Mouse (Mus musculus): ENCODE measurements around the gene Golga1. TPM values are rescaled to one million over a fixed set of nuclear protein-coding genes. Genes with fewer than 3 reads are reported as not detected.
"Not testable (repeated sequence)": the region's sequence is repeated elsewhere in the genome, so short reads cannot be mapped to it uniquely, and the experiment has no call there.

The Golga1 gene
- polyA plus RNA-seq (2016; fragmentation: Nextera tagmentation; extraction: Ambion mirVana): 28.8 and 29.6 TPM in 2 replicates

DNA sequence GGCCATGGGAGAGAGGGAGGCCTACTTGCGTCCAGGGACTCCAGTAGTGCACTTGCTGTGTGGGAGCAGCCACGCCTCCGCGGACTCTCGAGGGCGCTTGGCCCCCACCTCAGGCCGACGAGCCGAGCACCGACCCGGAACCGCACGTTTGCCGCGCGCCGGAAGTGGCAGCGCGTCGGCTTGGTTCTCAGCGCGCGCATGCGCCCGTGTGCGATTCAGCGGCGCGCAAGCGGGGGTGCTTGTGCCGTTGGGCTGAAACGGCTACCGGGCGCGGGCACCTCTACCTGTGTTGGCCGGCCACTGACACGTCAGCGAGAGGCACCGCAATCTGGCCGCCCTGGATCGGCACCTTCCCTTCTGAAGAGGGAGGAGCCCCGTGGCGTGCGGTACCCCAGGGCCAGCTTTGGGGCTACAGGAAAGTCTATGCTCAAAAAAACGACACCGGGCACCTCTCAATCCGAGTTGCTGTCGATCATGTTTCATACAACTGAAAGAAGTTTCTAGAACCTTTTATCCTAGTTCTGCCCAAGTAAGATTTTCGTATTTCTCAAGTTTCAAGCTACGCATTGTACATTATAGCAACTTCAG lies at the start of gene Golga1:
TSS of gene Golga1 (minus strand) at position 142 of the 588 bp plus-strand sequence.
- Histone ChIP-seq H3K27ac (peak within 1 kb of the TSS; percentile 95), H3K4me3 (replicated peaks) (peak within 1 kb of the TSS; percentile 84), H3K4me2 (peak within 1 kb of the TSS; percentile 66), H3K36me3 (peaks cover 27% of the 10 kb centered on the region), H3K27me3 (no peaks in the 10 kb centered on the region), H3K9ac (replicated peaks) (peak within 1 kb of the TSS; percentile 89), H3K9me3 (no peaks in the 10 kb centered on the region), H3K4me1 (replicated peaks) (peaks cover 8% of the 10 kb centered on the region)
- under 1% methylated on average over 50 of the region's 50 CpGs for WGBS
- ATAC-seq (ENCODE audit: insufficient number of reproducible peaks, insufficient read depth, low FRiP score, low TSS enrichment, low read depth): peak; percentile 98

DNA sequence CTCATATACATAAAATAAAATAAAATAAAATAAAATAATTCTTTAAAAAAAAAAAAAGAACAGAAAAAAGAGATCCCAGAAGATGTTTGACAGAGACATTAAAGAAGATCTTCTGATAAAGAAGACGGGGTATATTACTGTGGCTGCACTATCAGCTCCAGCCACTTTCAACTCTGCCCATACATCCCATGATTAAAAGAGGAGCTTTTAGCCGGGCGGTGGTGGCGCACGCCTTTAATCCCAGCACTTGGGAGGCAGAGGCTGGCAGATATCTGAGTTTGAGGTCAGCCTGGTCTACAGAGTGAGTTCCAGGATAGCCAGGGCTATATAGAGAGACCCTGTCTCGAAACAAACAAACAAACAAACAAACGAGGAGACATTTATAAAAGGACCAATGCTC lies 48.8 kb upstream of the Golga1 start:
- H3K36me3 ChIP-seq: peaks cover 67% of the 10 kb centered on the region
- no peaks in the 10 kb centered on the region for H3K27me3 ChIP-seq
- no peak for ATAC-seq (ENCODE audit: insufficient number of reproducible peaks, insufficient read depth, low FRiP score, low TSS enrichment, low read depth)
- H3K4me1 ChIP-seq (replicated peaks): no peaks in the 10 kb centered on the region
- no peak overlapping the region for H3K27ac ChIP-seq
- no peak overlapping the region for H3K9ac ChIP-seq (replicated peaks)
- WGBS: 92% methylated on average over 7 of the region's 7 CpGs
- no peak overlapping the region for H3K4me3 ChIP-seq (replicated peaks)
- no peak overlapping the region for H3K4me2 ChIP-seq
- no peaks in the 10 kb centered on the region for H3K9me3 ChIP-seq

DNA sequence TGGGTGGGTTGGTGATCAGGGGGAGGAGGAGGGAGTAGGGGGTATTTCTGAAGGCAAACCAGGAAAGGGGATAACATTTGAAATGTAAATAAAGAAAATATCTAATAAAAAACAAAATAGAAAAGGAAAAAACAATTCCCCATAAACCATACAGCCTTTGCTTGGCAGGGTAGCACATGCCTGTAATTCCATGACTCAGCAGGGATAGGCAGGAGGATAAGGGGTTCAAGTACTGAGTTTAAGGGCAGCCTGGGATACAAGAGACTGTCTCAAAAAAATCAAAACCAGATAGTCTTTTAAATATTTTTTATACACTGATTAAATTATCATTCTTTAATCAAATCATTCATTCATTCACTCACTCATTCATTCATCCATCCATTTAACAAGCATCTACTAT lies 45.2 kb upstream of the Golga1 start:
- Histone ChIP-seq H3K4me3 (replicated peaks) (no peak overlapping the region), H3K4me1 (replicated peaks) (no peaks in the 10 kb centered on the region), H3K27me3 (no peaks in the 10 kb centered on the region), H3K9ac (replicated peaks) (no peak overlapping the region), H3K36me3 (peaks cover 55% of the 10 kb centered on the region), H3K9me3 (no peaks in the 10 kb centered on the region), H3K27ac (no peak overlapping the region), H3K4me2 (no peak overlapping the region)
- no peak for ATAC-seq (ENCODE audit: insufficient number of reproducible peaks, insufficient read depth, low FRiP score, low TSS enrichment, low read depth)

DNA sequence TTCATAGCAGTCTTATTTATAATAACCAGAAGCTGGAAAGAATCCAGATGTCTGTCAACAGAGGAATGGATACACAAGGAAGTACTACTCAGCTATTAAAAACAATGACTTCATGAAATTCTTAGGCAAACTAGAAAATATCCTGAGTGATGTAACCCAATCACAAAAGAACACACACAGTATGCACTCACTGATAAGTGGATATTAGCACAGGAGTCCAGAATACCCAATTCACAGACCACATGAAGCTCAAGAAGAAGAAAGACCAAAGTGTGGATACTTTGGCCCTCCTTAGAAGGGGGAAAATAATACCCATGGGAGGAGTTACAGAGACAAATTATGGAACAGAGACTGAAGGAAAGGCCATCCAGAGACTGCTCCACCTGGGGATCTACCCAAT lies 44.4 kb upstream of the Golga1 start:
- not testable (repeated sequence) for H3K27me3 ChIP-seq; ATAC-seq (ENCODE audit: insufficient number of reproducible peaks, insufficient read depth, low FRiP score, low TSS enrichment, low read depth); H3K4me2 ChIP-seq; H3K9me3 ChIP-seq; H3K4me1 ChIP-seq (replicated peaks); H3K27ac ChIP-seq; H3K9ac ChIP-seq (replicated peaks); H3K4me3 ChIP-seq (replicated peaks)
- H3K36me3 ChIP-seq: peaks cover 57% of the 10 kb centered on the region

DNA sequence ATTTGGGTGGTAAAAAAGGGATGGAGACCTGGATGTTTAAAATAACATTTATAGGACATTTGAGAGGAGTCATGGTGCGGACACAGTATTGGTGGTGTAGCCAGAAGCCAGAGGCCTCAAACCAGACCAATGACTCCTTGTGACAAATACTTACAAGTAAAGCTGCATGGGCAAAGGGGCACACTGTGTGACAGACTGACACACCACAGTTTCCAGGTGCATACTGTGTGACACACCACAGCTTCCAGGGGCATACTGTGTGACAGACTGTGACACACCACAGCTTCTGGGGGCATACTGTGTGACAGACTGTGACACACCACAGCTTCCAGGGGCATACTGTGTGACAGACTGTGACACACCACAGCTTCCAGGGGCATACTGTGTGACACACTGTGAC lies 34.6 kb upstream of the Golga1 start:
- not testable (repeated sequence) for ATAC-seq (ENCODE audit: insufficient number of reproducible peaks, insufficient read depth, low FRiP score, low TSS enrichment, low read depth); H3K9me3 ChIP-seq; H3K4me2 ChIP-seq; H3K4me1 ChIP-seq (replicated peaks); H3K27me3 ChIP-seq; H3K9ac ChIP-seq (replicated peaks); H3K27ac ChIP-seq; H3K4me3 ChIP-seq (replicated peaks)
- 94% methylated on average over 1 of the region's 1 CpGs for WGBS
- peaks cover 67% of the 10 kb centered on the region for H3K36me3 ChIP-seq

DNA sequence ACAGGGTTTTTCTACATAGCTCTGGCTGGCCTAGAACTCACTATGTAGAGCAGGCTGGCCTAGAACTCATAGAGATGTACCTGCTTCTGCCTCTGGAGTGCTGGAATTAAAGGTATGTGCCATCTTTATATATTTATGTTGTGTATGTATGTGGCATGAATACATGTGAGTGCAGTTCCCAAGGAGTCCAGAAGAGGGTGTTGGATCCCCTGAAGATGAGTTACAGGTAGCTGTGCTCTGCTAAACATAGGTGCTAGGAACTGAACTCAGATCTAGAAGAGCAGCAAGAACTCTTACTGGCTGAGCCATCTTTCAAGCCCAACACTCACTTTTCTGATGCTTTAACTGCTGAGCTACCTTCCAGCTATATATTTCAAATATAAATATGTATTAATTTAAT lies 32.7 kb upstream of the Golga1 start:
- H3K9me3 ChIP-seq: no peaks in the 10 kb centered on the region
- no peaks in the 10 kb centered on the region for H3K4me1 ChIP-seq (replicated peaks)
- no peak for ATAC-seq (ENCODE audit: insufficient number of reproducible peaks, insufficient read depth, low FRiP score, low TSS enrichment, low read depth)
- H3K4me3 ChIP-seq (replicated peaks): no peak overlapping the region
- no peak overlapping the region for H3K27ac ChIP-seq
- no peaks in the 10 kb centered on the region for H3K27me3 ChIP-seq
- no peak overlapping the region for H3K4me2 ChIP-seq
- H3K9ac ChIP-seq (replicated peaks): no peak overlapping the region
- H3K36me3 ChIP-seq: peaks cover 62% of the 10 kb centered on the region

DNA sequence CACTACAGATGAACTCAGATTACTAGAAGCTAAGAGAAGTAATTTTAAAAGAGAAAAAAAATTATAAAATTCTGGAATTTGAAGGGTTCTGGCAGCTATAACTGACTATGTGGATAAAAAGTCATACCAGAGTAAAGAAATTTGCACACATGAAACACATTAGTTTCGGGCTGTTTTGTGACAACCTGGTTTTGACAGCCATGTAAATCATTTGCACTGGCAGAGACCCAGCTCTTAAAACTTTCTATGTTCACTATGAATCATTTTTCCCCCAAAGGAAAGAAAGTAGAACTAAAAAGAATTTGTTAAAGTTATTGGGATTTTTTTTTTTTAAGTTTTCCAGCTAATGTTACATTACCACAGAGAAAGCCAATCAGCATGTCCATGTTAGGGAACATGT lies 26.6 kb upstream of the Golga1 start:
- no peak for ATAC-seq (ENCODE audit: insufficient number of reproducible peaks, insufficient read depth, low FRiP score, low TSS enrichment, low read depth)
- Histone ChIP-seq H3K27ac (no peak overlapping the region), H3K4me2 (no peak overlapping the region), H3K9ac (replicated peaks) (no peak overlapping the region), H3K9me3 (no peaks in the 10 kb centered on the region), H3K36me3 (peaks cover 70% of the 10 kb centered on the region), H3K27me3 (no peaks in the 10 kb centered on the region), H3K4me3 (replicated peaks) (no peak overlapping the region), H3K4me1 (replicated peaks) (no peaks in the 10 kb centered on the region)
- WGBS: 73% methylated on average over 1 of the region's 1 CpGs

DNA sequence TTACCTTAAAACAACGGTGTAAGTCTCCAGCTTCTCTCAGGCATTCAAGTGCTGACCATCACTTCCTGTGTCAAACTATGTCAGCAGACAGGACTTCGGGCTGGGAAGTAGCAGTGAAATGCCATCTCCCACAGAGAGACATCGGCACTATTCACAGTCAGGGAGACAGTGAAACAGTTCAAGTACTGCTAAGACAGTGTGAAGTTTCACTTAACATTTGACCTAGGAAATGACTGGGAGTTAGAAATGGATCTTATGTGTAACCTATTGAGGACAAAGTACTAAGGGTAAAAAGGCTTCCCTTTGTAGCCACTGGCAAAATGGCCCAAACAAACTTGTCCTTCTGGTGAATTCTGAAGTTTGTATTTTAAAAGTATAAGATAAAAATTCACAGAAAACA lies 17.4 kb upstream of the Golga1 start:
- ATAC-seq (ENCODE audit: insufficient number of reproducible peaks, insufficient read depth, low FRiP score, low TSS enrichment, low read depth): no peak
- 87% methylated on average over 3 of the region's 3 CpGs for WGBS

DNA sequence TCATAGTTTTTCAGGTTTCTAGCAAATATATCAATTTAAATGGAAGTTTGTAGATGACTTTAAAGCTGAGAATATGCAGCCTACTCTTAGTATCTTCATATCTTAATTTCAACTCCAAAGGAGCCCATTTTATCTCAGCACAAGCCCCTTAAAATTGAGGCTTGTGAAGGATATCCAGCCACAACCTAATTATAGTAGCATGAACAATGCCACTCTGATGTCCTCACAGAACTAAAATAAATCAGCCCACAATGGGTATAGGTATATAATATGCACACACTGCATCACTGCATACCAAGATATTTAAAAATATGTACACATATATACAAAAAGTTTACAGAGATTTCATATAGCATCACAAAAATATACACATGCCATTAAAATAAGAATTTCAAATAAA lies 5.3 kb upstream of the Golga1 start:
- H3K4me3 ChIP-seq (replicated peaks): no peak overlapping the region
- no peak overlapping the region for H3K4me2 ChIP-seq
- no peak for ATAC-seq (ENCODE audit: insufficient number of reproducible peaks, insufficient read depth, low FRiP score, low TSS enrichment, low read depth)
- no peak overlapping the region for H3K9ac ChIP-seq (replicated peaks)
- no peaks in the 10 kb centered on the region for H3K4me1 ChIP-seq (replicated peaks)
- peaks cover 3% of the 10 kb centered on the region; the same call in 1 of the 2 replicates for H3K36me3 ChIP-seq
- H3K9me3 ChIP-seq: no peaks in the 10 kb centered on the region
- no peak overlapping the region for H3K27ac ChIP-seq
- H3K27me3 ChIP-seq: no peaks in the 10 kb centered on the region

More for the DNA sequence above, 17.4 kb upstream of the Golga1 start:
- H3K36me3 ChIP-seq: peaks cover 82% of the 10 kb centered on the region
- H3K4me3 ChIP-seq (replicated peaks): no peak overlapping the region
- no peaks in the 10 kb centered on the region for H3K4me1 ChIP-seq (replicated peaks)
- H3K9me3 ChIP-seq: no peaks in the 10 kb centered on the region
- no peak overlapping the region for H3K9ac ChIP-seq (replicated peaks)
- no peaks in the 10 kb centered on the region for H3K27me3 ChIP-seq
- H3K4me2 ChIP-seq: no peak overlapping the region
- no peak overlapping the region for H3K27ac ChIP-seq

DNA sequence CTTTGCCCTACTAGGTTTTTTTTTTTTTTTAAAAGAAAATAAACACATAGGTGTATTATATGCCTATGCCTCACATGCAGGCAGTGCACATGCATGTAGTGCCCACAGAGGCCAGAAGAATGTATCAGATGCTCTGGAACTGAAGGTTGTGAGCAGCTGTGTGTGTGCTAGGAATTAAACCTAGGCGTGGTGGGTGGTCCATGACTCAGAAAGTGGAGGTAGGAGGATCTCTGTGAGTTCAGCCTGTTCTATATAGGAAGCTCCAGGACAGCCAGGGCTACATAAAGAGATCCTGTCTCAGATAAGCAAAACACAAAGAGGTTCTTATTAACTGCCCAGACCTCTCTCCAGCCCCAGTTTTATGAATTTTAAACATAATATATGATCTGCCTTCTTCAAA lies 3.8 kb upstream of the Golga1 start:
- Histone ChIP-seq H3K27me3 (no peaks in the 10 kb centered on the region), H3K9ac (replicated peaks) (no peak overlapping the region), H3K27ac (no peak overlapping the region), H3K36me3 (peaks cover 3% of the 10 kb centered on the region; the same call in 1 of the 2 replicates), H3K4me2 (no peak overlapping the region), H3K4me3 (replicated peaks) (no peak overlapping the region), H3K4me1 (replicated peaks) (peaks cover 7% of the 10 kb centered on the region), H3K9me3 (no peaks in the 10 kb centered on the region)
- no peak for ATAC-seq (ENCODE audit: insufficient number of reproducible peaks, insufficient read depth, low FRiP score, low TSS enrichment, low read depth)
- WGBS: 75% methylated on average over 1 of the region's 1 CpGs

DNA sequence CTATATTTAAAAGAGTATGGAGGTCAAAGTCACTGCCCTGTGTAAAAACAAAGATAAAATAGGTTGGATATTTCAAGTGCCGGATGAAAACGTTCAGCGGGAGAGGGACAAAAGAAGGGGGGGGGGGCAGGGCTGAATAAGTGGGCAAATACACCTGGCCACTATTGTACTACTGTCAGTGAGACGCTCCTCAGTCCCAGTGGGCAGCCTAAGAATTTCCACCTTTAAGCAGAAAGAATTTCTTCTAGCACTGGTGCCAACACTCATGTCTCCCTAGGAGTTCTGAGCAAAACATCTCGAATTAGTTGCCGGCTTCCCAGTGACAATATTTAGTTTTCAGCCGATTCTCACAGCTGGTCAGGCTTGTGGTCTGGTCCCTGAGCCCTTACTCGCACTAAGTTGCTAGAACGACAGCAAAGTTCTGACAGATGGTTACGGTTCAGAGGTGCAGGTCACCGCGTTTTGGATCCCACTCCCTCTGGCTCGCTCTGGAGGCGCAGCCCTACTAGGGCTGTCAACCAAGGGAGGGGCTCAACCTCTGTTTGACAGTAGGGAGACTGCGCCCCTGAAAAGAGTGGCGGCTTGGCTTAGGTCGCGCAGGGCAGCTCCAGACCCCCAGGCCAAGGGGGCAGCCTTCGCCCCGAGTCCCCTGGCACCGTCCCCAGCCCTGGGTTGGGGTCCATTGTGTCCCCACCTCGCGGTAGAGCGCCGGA lies 498 bp downstream of the Golga1 start:
- WGBS: 8% methylated on average over 25 of the region's 25 CpGs
- H3K4me2 ChIP-seq: peak overlapping the region; percentile 66
- peak overlapping the region; percentile 95 for H3K27ac ChIP-seq
- peak overlapping the region; percentile 84 for H3K4me3 ChIP-seq (replicated peaks)
- peak; percentile 88 for ATAC-seq (ENCODE audit: insufficient number of reproducible peaks, insufficient read depth, low FRiP score, low TSS enrichment, low read depth)
- H3K36me3 ChIP-seq: peaks cover 33% of the 10 kb centered on the region
- H3K27me3 ChIP-seq: no peaks in the 10 kb centered on the region
- H3K9ac ChIP-seq (replicated peaks): peak overlapping the region; percentile 89
- peaks cover 8% of the 10 kb centered on the region for H3K4me1 ChIP-seq (replicated peaks)
- no peaks in the 10 kb centered on the region for H3K9me3 ChIP-seq

DNA sequence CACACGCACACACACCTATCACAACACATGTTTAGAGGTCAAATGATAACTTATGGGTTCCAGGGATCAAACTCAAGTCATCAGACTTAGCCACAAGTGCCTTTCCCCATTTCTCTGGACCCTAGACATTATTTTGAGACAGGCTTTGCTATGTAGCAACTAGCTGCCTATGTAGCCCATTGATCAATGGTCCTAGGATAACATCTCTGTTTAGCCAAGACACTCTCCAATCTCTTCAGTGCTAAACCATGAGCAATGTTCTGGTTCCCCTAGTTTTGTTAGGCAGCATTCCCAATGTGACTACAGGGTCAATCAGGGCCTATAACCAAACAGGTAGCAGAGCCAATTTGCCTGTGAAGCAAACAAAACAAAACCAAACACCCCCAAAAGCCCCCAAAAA lies 16.8 kb downstream of the Golga1 start:
- ATAC-seq (ENCODE audit: insufficient number of reproducible peaks, insufficient read depth, low FRiP score, low TSS enrichment, low read depth): no peak
- no peak overlapping the region for H3K9ac ChIP-seq (replicated peaks)
- no peak overlapping the region for H3K27ac ChIP-seq
- H3K4me2 ChIP-seq: no peak overlapping the region
- no peaks in the 10 kb centered on the region for H3K9me3 ChIP-seq
- H3K4me1 ChIP-seq (replicated peaks): no peaks in the 10 kb centered on the region
- H3K4me3 ChIP-seq (replicated peaks): no peak overlapping the region
- H3K36me3 ChIP-seq: peaks cover 88% of the 10 kb centered on the region
- WGBS: 93% methylated on average over 1 of the region's 1 CpGs
- no peaks in the 10 kb centered on the region for H3K27me3 ChIP-seq

Data from limb, embryonic 12.5 days (tissue).